Mouse (Mus musculus) E14TG2a.4 (cell line): ENCODE results near the gene Kmt2b.

ENCODE experiments used
- H3K27me3 ChIP-seq: 2 replicates; pipeline ENCODE4 v1.6.1; 2014; ENCODE audit warnings: low read length, control low read depth; ENCODE audit not compliant: insufficient read depth
- H3K36me3 ChIP-seq: 2 replicates; pipeline ENCODE4 v1.6.1; 2014; ENCODE audit warnings: low read length, control low read depth; ENCODE audit not compliant: insufficient read depth
- H3K4me1 ChIP-seq: replicated peaks from 2 replicates; pipeline ENCODE4 v1.6.1; 2014; ENCODE audit warnings: low read depth, low read length, control low read depth
- H3K4me3 ChIP-seq: replicated peaks from 2 replicates; pipeline ENCODE4 v1.5.1; 2014; ENCODE audit warnings: mild to moderate bottlenecking, low read length
- H3K9me3 ChIP-seq: 2 replicates; pipeline ENCODE4 v1.6.1; 2014; ENCODE audit warnings: low read length, control low read depth
- CTCF ChIP-seq: conservative IDR thresholded peaks from 2 replicates; pipeline ENCODE4 v1.5.1; 2014; ENCODE audit warnings: low read length
- NANOG ChIP-seq: IDR thresholded peaks from 2 replicates; pipeline ENCODE4 v1.6.1; 2014; ENCODE audit warnings: borderline replicate concordance, low read length, mixed read lengths
- POU5F1 ChIP-seq: IDR thresholded peaks from 2 replicates; pipeline ENCODE4 v1.6.1; 2014; ENCODE audit warnings: low read length, borderline replicate concordance

Gene Kmt2b

GRCm38 (mm10) chr7:30558656-30559442 is 29.7 kb downstream of the Kmt2b start:
- H3K27me3 ChIP-seq: no peaks in the 10 kb centered on the region
- no peaks in the 10 kb centered on the region for H3K9me3 ChIP-seq
- no peak for TF ChIP-seq POU5F1
- TF ChIP-seq NANOG: no peak
- no peak for TF ChIP-seq CTCF
- H3K36me3 ChIP-seq: peaks cover 43% of the 10 kb centered on the region
- peaks cover 73% of the 10 kb centered on the region for H3K4me1 ChIP-seq
- peak overlapping the region; percentile 90 for H3K4me3 ChIP-seq

- Histone ChIP-seq H3K36me3 (peaks cover 43% of the 10 kb centered on the region), H3K4me3 (peak overlapping the region; percentile 90), H3K4me1 (peaks cover 80% of the 10 kb centered on the region), H3K9me3 (no peaks in the 10 kb centered on the region), H3K27me3 (no peaks in the 10 kb centered on the region)
- TF ChIP-seq NANOG: no peak
- TF ChIP-seq CTCF: no peak
- TF ChIP-seq POU5F1: no peak
Observed at GRCm38 (mm10) chr7:30557901-30558514, 30.5 kb downstream of the Kmt2b start.

DNA sequence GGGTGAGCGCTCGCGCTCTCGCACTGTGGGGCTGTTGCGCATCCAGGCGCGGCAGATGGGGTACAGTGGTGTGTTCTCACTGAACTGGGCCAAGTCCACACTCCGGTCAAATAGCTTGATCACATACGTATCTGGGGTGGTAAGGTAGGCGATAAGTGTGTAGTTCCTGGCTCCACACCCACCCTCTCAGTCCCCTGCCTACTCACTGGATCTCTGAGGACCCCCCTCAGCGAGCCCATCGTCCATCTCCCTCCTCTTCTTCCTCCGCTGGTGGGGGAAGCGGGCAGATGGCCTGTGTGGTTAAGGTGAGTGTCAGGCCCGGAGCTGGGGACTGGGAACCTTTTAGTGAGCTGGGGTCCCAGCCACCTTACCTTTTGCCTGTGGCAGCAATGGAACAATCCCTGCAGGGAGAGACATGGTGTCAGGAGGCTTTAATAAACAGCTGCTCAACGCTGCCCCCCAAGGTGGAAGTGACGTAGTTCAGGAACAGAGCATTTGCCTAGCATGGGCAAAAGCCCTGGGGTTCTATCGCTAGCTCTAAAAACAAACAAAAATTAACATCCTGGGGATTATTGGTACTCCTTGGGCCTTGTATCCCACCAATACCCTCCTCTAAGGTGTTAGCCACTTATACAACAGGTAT is 31.5 kb downstream of the Kmt2b start:
- TF ChIP-seq NANOG: no peak
- no peak for TF ChIP-seq POU5F1
- no peak for TF ChIP-seq CTCF
- Histone ChIP-seq H3K27me3 (no peaks in the 10 kb centered on the region), H3K4me3 (no peak overlapping the region; the same call in 1 of the 2 replicates), H3K36me3 (peaks cover 43% of the 10 kb centered on the region), H3K4me1 (peaks cover 80% of the 10 kb centered on the region), H3K9me3 (no peaks in the 10 kb centered on the region)

DNA sequence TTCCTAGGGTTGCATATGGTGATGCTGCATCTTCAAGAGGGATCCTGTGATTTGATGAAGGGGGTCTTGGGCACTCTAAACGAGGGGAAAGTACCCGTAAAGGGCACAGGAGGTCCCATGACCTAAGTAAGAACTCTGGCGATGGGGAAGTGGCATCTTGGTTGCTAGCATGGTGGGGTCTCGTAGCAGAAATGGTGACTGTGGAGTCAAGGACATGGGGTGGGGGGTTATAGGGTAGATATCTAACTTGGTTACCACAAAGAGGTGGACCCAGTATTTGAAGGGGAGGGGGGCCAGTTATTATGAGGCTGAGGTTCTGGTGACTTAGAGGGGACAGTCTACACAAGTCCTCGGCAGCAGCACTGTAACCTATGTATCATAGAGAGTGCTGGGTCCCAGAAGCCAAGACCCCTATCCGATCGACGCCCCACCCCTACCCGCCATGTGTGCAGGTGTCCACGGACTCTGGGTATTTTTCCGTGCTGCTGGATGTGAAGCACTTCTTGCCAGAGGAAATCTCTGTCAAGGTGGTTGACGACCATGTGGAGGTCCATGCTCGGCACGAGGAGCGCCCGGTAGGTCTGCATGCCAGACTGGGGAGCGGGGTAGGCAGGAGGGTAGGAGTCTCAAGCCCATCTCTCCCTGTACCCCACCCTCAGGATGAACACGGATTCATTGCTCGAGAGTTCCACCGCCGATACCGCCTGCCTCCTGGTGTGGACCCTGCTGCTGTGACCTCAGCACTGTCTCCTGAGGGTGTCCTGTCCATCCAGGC is 34.5 kb downstream of the Kmt2b start:
- no peaks in the 10 kb centered on the region for H3K9me3 ChIP-seq
- peaks cover 72% of the 10 kb centered on the region for H3K4me1 ChIP-seq
- H3K4me3 ChIP-seq: peak overlapping the region; percentile 88
- H3K27me3 ChIP-seq: no peaks in the 10 kb centered on the region
- H3K36me3 ChIP-seq: peaks cover 45% of the 10 kb centered on the region
- TF ChIP-seq NANOG (no peak), POU5F1 (no peak), CTCF (no peak)

GRCm38 (mm10) chr7:30553021-30553589 is 35.4 kb downstream of the Kmt2b start:
- Histone ChIP-seq H3K36me3 (peaks cover 54% of the 10 kb centered on the region), H3K4me3 (peak overlapping the region; percentile 88), H3K9me3 (no peaks in the 10 kb centered on the region), H3K27me3 (no peaks in the 10 kb centered on the region), H3K4me1 (peaks cover 63% of the 10 kb centered on the region)
- TF ChIP-seq CTCF (no peak), NANOG (no peak), POU5F1 (no peak)

DNA sequence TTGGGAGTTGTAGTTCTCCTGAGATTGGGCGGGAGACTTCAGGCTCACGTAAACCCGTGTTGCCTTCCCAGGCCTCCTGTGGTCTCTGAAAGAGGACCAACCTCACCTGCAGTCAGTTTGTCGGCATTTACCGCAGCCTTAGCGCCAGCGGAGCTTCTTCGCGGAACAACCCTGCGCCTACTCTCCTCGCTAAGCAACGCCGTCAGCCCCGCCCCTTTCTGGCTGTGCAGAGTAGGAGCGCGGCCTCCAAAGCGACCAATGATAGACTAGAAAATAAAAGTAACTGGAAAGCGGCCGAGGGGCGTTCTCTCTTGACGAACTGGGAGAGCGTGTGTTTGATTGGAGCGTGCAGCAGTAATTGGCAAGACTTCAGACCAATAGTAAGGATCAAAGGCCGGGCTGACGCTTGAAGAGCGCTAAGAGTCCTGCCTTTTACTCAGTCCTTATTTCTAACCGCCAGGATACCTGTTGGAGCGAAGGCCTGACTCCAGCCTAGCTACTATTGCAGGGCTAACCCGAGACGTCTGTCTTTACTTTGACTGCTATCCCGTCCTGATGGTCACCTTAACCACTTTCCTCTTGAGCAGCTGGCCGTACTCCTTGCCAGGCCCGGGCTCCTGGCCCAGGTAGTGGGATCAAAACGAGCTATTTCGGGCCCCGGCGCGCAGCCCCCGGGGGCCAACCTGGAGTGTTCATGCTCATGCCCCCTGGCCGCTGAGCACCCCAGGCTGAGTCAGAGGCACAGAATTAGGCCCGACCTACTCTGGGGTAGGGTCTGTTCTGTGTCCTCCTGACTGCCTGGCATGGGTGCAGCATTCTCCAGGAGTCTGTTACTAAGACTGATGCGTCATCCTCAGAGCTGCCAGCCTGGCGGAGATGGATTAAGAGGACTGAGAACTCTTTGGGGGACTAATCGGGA is 36.2 kb downstream of the Kmt2b start, which contains the start of the genes Hspb6 and Proser3:
Gene Hspb6 (plus strand): TSS at position 77 of the 919 bp plus-strand sequence.
Gene Proser3 (minus strand): TSS at position 198 of the 919 bp plus-strand sequence.
- no peaks in the 10 kb centered on the region for H3K9me3 ChIP-seq
- TF ChIP-seq POU5F1: no peak
- no peak for TF ChIP-seq CTCF
- no peak for TF ChIP-seq NANOG
- peaks cover 55% of the 10 kb centered on the region for H3K36me3 ChIP-seq
- no peaks in the 10 kb centered on the region for H3K27me3 ChIP-seq
- peak within 1 kb of the TSS; percentile 88 for H3K4me3 ChIP-seq
- peaks cover 56% of the 10 kb centered on the region for H3K4me1 ChIP-seq
